16 mouse cellular contexts compared by ENCODE assay signal in the genomic region with DNA sequence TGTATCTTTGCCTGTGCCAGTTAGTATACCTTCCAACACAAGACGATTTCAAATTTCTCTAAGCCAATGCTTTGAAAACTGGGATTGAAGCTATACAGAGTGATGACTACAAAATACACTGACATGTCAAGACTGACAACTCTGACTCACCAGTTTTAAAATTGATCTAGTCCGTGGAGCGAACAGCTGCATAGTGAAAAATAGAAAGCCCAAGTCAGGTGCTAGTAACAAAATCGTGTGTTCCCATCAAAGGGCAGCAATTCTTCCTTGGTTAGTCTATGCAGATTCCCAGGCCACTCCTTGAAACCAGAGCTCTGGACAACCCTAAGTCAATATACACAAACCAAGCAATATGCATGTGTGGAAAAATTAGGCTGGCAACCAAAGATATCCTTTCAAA.
"Had no signal": no experiment of that assay in that cellular context is flagged by ENCODE, and none has a peak within 500 bp of the region (broad histone marks: within the 10 kb centered on the region; RNA-seq: fewer than 3 reads in every experiment).

No protein-coding gene starts in this region.

- H3K27ac ChIP-seq: neural tube, embryonic 12.5 days; neural tube, embryonic 13.5 days; neural tube, embryonic 15.5 days; stomach, embryonic 15.5 days had no signal

- H3K4me3 ChIP-seq: neural tube, embryonic 12.5 days; neural tube, embryonic 13.5 days; neural tube, embryonic 15.5 days; stomach, embryonic 15.5 days had no signal

- H3K4me1 ChIP-seq: neural tube, embryonic 12.5 days; stomach, embryonic 15.5 days had no signal

- H3K4me2 ChIP-seq: neural tube, embryonic 12.5 days; neural tube, embryonic 13.5 days; neural tube, embryonic 15.5 days; stomach, embryonic 15.5 days had no signal

- DNase-seq: retina, postnatal 1 day; right cerebral cortex, adult 18-20 months; right cerebral cortex, postnatal 14 days; right cerebral cortex, postnatal 25 days; right cerebral cortex, postnatal 4 days; spleen, adult 18-20 months; thymus, adult 18-20 months; thymus, adult 2 months; thymus, postnatal 14 days; thymus, postnatal 25 days; thymus, postnatal 36 days; thymus, postnatal 4 days had no signal

- H3K36me3 ChIP-seq: neural tube, embryonic 12.5 days; neural tube, embryonic 13.5 days; neural tube, embryonic 15.5 days; stomach, embryonic 15.5 days had no signal

- H3K9me3 ChIP-seq: neural tube, embryonic 12.5 days; neural tube, embryonic 13.5 days; neural tube, embryonic 15.5 days; stomach, embryonic 15.5 days had no signal

- H3K27me3 ChIP-seq: neural tube, embryonic 12.5 days; neural tube, embryonic 13.5 days; neural tube, embryonic 15.5 days; stomach, embryonic 15.5 days had no signal

- H3K9ac ChIP-seq: neural tube, embryonic 12.5 days; neural tube, embryonic 13.5 days; neural tube, embryonic 15.5 days; stomach, embryonic 15.5 days had no signal
